Mouse (Mus musculus) effector memory CD4-positive, alpha-beta T cell, adult 7 months (primary cell): ENCODE measurements around the gene Tnks2. TPM values are rescaled to one million over a fixed set of nuclear protein-coding genes. Genes with fewer than 3 reads are reported as not detected.

Source experiments
- polyA plus RNA-seq: library from polyadenylated mRNA; unstranded; fragments of 100-300 nt; shearing (Covaris generic); gene quantifications from one replicate; pipeline ENCODE4 v1.2.1, GENCODE M21; 2017

The Tnks2 gene
- polyA plus RNA-seq, result 173 TPM

GRCm38 (mm10) chr19:36833788-36834531, at the start of gene Tnks2:
Tnks2 (plus strand) TSS chr19:36834232.

GRCm38 (mm10) chr19:36919466-36919865, 85.4 kb downstream of the Tnks2 start, which contains the start of gene Fgfbp3:
Fgfbp3 (minus strand) TSS chr19:36919615.

GRCm38 (mm10) chr19:36925671-36926552, 91.9 kb downstream of the Tnks2 start, which contains the start of gene Btaf1:
Btaf1 (plus strand) TSS chr19:36926079.

Other genes starting within 250 kb of the Tnks2 start
- gene Ppp1r3c, start 97.6 kb upstream of the Tnks2 start, polyA plus RNA-seq, result not detected
- 1.2 TPM for gene Fgfbp3, start 85.4 kb downstream of the Tnks2 start, polyA plus RNA-seq
- gene Btaf1, start 91.8 kb downstream of the Tnks2 start, polyA plus RNA-seq, result 50.5 TPM